Mouse (Mus musculus): ENCODE results near the gene Tubgcp2.

Tubgcp2 gene

GRCm38 (mm10) chr7:140047811-140048311 lies 11.4 kb upstream of the Tubgcp2 start:
- DNase-seq (ENCODE audit: low spot score in 2 of 2) = no peak

DNA sequence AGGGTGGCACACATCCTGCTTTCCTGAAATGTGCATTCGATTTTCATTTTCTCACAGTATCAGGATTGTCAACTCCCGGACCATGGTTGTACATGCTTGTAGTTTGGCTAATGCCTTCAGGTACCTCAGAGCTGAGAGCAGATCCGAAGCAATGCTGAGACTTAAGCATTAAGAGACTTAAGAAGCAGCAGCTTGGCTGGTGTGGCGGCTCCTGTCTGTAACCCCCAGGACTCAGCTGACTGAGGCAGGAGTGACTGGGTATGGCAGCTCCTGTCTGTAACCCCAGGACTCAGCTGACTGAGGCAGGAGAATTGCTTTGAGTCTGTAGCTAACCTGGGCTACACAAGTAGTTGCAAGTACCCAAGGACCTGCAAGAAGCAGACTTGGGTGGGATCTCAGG lies 9.1 kb upstream of the Tubgcp2 start:
- DNase-seq (ENCODE audit: low spot score in 2 of 2) = no peak

DNA sequence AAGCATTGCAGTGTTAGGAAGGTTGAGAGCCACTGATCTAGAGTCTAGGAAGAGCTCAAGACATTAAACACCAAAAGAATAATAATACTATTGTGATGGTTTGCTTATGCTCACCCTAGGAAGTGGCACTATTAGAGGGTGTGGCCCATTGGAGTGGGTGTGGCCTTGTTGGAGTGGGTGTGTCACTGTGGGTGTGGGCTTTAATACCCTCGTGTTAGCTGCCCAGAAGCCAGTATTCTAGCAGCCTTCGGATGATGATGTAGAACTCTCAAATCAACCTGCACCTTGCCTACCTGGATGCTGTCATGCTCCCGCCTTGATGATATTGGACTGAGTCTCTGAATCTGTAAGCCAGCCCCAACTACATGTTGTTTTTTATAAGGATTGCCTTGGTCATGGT lies 6.3 kb upstream of the Tubgcp2 start:
- no peak for DNase-seq (ENCODE audit: low spot score in 2 of 2)

DNA sequence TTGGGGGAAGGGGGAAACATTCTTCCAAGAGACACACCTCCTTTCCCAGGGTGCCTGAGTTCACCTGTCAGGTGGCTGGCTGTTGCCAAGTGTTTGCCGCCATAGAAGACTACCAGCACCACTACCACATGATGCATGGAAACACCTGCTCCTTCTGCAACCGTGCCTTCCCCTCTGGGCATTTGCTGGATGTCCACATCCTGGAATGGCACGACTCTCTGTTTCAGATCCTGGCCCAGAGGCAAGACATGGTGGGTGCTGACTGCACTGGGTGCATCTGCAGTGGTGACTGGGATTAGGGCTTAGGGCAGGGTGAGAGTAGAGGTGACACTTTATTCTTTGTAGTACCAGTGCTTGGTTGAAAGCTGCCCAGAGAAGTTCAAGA lies 694 bp upstream of the Tubgcp2 start:
- DNase-seq (ENCODE audit: low spot score in 2 of 2) = no peak

- no peak for DNase-seq (ENCODE audit: low spot score in 2 of 2)
Measured at GRCm38 (mm10) chr7:140035456-140035855, 1.0 kb downstream of the Tubgcp2 start.

GRCm38 (mm10) chr7:140033386-140033785 lies 3.1 kb downstream of the Tubgcp2 start:
- DNase-seq (ENCODE audit: low spot score in 2 of 2) = no peak

DNA sequence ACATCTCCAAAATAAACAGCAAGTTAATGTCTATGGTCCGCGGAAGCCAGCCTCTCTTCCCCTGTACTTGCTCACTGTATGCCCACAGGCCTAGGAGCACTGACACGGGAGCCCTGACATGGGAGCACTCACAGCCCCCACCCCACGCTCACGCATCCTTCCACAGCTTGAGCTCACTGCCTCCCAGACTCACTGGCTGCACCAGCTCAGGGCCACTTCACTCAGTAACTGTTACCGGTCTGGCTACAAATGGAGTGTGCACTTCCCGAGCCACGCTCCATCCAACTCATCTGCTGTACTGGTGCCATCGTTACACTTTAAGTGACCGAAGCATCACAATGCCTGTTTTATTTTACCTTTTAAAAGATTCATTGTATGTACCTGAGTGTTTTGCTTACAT lies 4.1 kb downstream of the Tubgcp2 start:
- DNase-seq (ENCODE audit: low spot score in 2 of 2) = no peak

GRCm38 (mm10) chr7:140031771-140032170 lies 4.7 kb downstream of the Tubgcp2 start:
- DNase-seq (ENCODE audit: low spot score in 2 of 2) = no peak

DNA sequence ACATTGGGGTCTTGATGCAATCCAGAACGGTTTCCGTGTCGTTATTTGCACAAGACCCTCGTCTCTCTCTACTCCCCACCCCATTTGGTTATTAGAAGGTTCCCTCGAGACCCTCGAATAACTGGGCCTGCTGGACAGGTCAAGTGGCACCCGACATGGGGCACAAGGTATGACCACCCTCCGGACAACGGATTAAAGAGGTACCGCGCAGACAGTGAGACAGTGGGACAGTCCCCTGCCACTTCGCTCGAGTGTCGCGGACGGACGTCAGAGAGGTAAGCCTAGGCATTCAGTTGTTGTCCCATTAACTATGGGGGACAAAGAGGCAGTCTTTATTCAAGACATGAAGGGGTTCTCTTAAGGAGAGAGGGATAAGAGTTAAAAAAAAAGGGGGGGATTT lies 25.1 kb downstream of the Tubgcp2 start:
- DNase-seq (ENCODE audit: low spot score in 2 of 2) = no peak

- DNase-seq (ENCODE audit: low spot score in 2 of 2) = peak in 1 of 2 experiments; percentile 0
Measured at GRCm38 (mm10) chr7:140007781-140008180, 28.7 kb downstream of the Tubgcp2 start.

- no peak for DNase-seq (ENCODE audit: low spot score in 2 of 2)
Measured at GRCm38 (mm10) chr7:140006861-140007611, 29.4 kb downstream of the Tubgcp2 start.

DNA sequence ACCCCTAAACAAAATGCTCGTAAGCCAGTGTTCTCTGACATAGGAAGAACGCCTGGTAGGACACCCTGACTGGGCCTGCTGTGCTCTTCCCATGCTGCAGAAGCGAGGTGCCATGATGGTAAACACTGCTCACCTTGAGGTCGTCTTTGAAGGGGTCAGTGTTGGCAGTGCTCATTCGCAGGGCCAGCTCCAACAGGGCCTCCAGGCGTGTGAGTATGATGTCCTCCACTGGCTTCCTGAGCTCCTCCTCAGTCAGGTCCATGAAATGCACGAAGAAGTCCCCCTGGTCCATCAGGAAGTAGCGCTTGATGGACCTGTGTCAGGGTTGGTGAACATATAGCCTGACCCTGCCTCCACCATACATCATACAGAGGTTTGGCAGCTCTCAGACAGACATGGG lies 31.8 kb downstream of the Tubgcp2 start:
- DNase-seq (ENCODE audit: low spot score in 2 of 2) = no peak

GRCm38 (mm10) chr7:140001086-140001740 lies 35.3 kb downstream of the Tubgcp2 start:
- no peak for DNase-seq (ENCODE audit: low spot score in 2 of 2)

GRCm38 (mm10) chr7:139998691-139999350 lies 37.6 kb downstream of the Tubgcp2 start:
- DNase-seq (ENCODE audit: low spot score in 2 of 2) = no peak

DNA sequence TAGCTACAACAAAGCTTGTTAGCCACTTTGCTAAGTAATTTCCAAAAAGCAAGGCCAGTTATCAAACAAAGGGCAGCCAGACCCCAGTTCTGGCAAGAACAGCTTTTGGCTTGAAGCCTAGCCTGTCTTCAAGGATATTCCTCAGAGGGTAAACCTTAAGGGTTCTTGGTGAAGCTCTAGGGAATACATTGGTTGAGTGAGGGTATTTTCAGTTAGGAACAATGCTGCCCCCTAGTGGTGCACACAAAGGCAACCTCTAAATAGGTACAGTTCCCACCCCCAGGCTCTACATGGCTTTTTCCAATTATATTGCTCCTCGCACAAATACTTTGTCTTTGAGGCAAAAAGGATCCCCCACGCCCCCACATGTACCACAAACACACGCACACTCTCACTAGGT lies 41.8 kb downstream of the Tubgcp2 start:
- DNase-seq (ENCODE audit: low spot score in 2 of 2) = peak; percentile 67 to 70

GRCm38 (mm10) chr7:139994202-139994601 lies 42.3 kb downstream of the Tubgcp2 start:
- DNase-seq (ENCODE audit: low spot score in 2 of 2) = no peak

GRCm38 (mm10) chr7:139993532-139993931 lies 42.9 kb downstream of the Tubgcp2 start:
- DNase-seq (ENCODE audit: low spot score in 2 of 2) = no peak

GRCm38 (mm10) chr7:139992406-139992805 lies 44.1 kb downstream of the Tubgcp2 start, which contains the start of gene Adam8:
Gene Adam8 (minus strand): TSS chr7:139992562.
- DNase-seq (ENCODE audit: low spot score in 2 of 2) = peak in 1 of 2 experiments; percentile 30

DNA sequence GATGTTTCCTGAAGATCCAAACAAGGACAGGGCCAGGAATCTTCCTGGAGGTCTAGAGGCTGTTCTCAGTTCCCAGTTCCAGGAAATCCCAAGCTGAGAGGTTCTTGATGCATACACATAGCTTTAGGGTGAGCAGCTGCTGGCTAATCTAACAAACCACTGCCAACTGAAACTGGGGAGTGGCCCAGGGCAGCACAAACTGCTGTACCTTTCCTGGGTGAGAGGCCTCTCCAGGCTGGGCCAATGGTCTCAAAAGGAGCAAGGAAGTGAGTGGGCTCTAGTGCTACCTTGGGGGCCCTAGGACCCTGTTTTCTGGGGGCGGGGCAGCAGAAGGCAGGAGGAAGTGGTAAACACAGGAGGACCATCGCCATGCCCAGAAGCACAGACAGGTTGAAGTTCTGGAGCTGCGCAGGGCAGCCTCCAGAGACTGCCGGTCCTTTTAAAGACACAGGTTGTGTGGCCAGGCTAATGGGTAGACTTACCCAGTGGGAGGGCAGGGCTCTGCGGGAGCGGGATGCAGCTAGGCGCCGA lies 45.5 kb downstream of the Tubgcp2 start:
- DNase-seq (ENCODE audit: low spot score in 2 of 2) = no peak

DNA sequence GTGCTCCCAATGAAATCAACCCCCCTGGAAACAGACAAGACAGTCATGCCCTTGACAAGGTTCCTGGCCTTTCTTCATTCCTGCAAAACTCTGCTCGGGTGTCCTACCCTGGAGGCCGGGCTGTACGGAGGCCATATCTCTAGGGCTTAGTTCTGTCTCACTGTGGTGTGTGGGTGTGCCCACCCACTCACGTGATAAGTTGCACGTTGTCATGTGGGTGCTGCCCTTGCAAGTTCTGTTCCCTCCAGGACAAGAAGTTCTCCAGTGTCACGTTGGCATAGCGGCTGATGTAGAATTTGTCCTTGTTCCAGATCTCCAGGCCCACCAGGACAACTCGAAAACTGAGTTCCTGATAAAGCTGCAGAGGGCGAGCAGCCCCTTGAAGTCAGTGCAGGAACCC lies 48.2 kb downstream of the Tubgcp2 start:
- DNase-seq (ENCODE audit: low spot score in 2 of 2) = no peak

GRCm38 (mm10) chr7:139984505-139984904 lies 52.0 kb downstream of the Tubgcp2 start:
- DNase-seq (ENCODE audit: low spot score in 2 of 2) = no peak

GRCm38 (mm10) chr7:139982058-139982457 lies 54.4 kb downstream of the Tubgcp2 start:
- no peak for DNase-seq (ENCODE audit: low spot score in 2 of 2)
